Mouse (Mus musculus) heart, adult 2 months (tissue): ENCODE data around the gene Fbxo8.

ENCODE experiments used
- CTCF ChIP-seq: fragments of 200-600 bp; IDR thresholded peaks from 2 replicates; pipeline ENCODE4 v1.8.1; 2022; ENCODE audit warnings: antibody characterized with exemption, mild to moderate bottlenecking, moderate library complexity
- EP300 ChIP-seq: fragments of 200-500 bp; IDR thresholded peaks from 2 replicates; pipeline ENCODE4 v1.6.1; 2011; ENCODE audit warnings: low read depth, low read length, control low read depth; ENCODE audit not compliant: insufficient read depth
- POLR2A ChIP-seq: fragments of 200-500 bp; IDR thresholded peaks from 2 replicates; pipeline ENCODE4 v1.6.1; 2011; ENCODE audit warnings: mild to moderate bottlenecking, low read depth, low read length, control low read depth; ENCODE audit not compliant: insufficient read depth

GRCm38 (mm10) chr8:56528869-56529268 is 22.0 kb upstream of the Fbxo8 start:
- TF ChIP-seq CTCF (no peak), POLR2A (no peak), EP300 (no peak)
